Mouse (Mus musculus) kidney, adult 9 months (tissue): Measurements from ENCODE around the gene Sec24a.
"Not testable (repeated sequence)": the region's sequence is repeated elsewhere in the genome, so short reads cannot be mapped to it uniquely, and the experiment has no call there.

Experiments
- DNase-seq: peaks from one replicate; pipeline ENCODE4 v3.0.0; 2022

The Sec24a gene

DNA sequence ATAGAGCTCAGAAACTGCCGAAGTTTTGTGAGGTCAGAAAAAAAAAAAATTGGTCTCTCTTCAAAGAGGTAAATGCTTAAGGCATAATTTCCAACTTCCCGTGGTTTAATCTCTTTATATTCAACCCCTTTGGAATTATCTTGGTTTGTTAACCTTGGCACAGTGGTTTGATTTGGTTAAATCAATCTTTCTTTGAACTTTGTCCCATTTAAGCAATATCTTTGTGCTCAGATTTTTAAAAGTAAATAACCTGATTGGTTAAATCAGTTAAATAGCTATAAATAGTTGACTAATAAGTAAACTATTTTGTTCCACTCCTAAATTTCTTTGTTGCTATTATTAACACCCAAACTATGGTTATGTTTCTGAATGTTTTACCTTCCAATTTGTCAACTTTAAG is 4.2 kb downstream of the Sec24a start:
- no peak for DNase-seq

GRCm38 (mm10) chr11:51758207-51758606 is 5.2 kb downstream of the Sec24a start:
- not testable (repeated sequence) for DNase-seq

GRCm38 (mm10) chr11:51757625-51758024 is 5.8 kb downstream of the Sec24a start:
- no peak for DNase-seq

GRCm38 (mm10) chr11:51757023-51757422 is 6.4 kb downstream of the Sec24a start:
- no peak for DNase-seq

- peak; percentile 96 for DNase-seq
Observed at GRCm38 (mm10) chr11:51756352-51756771, 7.1 kb downstream of the Sec24a start.

GRCm38 (mm10) chr11:51755621-51756311 is 7.7 kb downstream of the Sec24a start:
- peak; percentile 55 for DNase-seq

DNA sequence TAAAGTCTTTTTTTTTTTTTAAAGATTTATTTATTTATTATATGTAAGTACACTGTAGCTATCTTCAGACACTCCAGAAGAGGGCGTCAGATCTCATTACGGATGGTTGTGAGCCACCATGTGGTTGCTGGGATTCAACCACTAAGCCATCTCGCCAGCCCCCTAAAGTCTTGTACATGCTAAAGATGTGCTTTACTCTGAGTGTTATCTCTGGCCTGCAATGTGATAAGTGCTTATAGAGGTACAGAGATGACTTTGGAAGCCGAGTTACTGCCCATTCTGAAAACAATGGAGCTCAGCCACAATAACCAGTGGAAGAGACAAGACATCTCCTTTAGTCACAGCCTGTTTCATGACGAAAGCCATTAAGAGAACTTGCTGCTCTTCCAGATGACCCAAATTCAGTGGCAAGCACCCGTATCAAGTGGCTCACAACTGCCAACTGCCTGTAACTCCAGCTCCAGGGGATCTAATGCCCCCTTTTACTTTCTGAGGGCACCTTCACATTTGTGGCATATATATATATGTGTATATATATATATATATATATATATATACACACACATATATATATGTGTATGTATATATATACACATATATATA is 11.7 kb downstream of the Sec24a start:
- DNase-seq: not testable (repeated sequence)

GRCm38 (mm10) chr11:51746096-51746495 is 17.3 kb downstream of the Sec24a start:
- no peak for DNase-seq

DNA sequence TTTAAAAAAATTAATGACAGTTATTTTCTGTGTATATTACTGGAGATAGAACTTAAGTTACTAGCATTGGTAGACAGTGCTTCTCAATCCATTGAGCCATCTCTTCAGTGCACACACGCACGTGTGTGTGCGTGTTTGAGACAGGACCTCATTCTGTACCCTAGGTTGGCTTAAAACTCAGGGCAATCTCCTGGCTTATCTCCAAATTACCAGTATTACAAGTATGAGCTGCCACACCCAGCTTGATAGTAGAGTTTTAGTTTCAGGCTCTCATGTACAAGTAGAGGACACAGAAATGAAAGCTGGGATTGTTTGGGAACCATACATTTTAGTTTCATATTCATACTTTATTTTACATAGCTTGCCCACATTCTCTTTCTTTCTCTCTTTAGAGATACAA is 22.7 kb downstream of the Sec24a start:
- DNase-seq: no peak

GRCm38 (mm10) chr11:51738651-51739403 is 24.6 kb downstream of the Sec24a start:
- DNase-seq: no peak

- DNase-seq: not testable (repeated sequence)
Observed at GRCm38 (mm10) chr11:51734218-51734617, 29.2 kb downstream of the Sec24a start.

DNA sequence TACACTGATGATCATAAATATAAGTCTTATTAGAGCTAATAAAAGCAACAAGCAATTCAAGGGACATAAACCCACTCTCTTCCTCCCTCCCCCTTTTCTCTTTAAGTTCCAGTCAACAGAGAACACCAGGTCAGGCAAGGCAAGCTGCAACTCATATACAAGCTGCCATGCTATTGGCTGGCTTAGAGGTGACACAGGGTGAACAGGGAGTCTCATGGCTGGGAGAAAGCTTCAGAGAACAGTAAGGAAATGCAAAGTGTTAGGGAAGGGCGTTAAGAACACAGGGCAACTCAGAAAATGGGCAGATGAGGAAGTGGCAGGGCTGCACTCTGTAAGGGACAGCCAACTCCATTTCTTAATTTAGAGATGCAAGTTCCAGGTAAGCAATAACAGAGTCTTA is 30.6 kb downstream of the Sec24a start:
- DNase-seq: no peak

GRCm38 (mm10) chr11:51721066-51721465 is 42.4 kb downstream of the Sec24a start:
- DNase-seq: no peak

GRCm38 (mm10) chr11:51707080-51707479 is 56.4 kb downstream of the Sec24a start:
- no peak for DNase-seq

DNA sequence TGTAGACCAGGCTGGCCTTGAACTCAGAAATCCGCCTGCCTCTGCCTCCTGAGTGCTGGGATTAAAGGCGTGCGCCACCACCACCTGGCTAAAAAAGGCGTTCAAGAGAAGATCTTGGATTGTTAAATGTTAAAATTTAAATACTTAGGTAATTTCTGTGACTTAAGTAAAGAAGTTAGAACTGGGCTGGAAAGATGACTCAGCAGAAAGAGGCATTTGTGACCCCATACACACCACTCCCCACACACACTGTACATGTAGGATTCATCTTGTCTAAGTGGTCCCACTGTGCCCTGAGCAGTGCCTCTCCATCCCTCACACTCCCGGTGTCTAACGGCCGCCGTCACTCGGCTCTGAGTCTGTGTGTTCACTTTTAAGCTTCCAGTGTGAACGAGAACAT is 57.0 kb downstream of the Sec24a start:
- DNase-seq: no peak

DNA sequence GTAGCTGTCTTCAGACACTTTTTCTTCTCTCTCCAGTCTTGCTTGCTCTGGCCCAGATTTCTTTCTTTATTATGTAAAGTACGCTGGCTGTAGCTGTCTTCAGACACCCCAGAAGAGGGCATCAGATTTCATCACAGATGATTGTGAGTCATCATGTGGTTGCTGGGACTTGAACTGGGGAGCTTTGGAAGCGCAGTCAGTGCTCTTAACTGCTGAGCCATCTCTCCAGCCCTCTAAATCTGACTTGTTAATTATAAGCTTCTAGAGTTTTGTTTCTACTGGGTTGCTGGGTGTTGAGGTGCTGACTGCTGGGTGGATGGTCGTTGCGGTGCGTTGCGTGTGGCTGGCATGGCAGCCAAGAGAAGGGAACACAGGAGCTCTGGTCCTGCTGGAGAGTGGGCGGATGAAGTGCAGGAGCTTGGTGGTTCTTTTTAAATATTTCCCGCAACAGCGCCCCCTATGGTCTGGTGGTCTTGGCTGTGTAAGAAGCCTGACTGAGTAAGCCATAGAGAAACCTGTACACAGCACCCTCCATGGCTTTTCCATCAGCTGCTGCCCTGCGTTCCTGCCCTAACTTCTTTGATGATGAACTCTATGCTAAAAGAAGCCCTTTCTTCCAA is 59.9 kb downstream of the Sec24a start:
- DNase-seq: peak; percentile 30

- no peak for DNase-seq
Observed at GRCm38 (mm10) chr11:51702831-51703230, 60.6 kb downstream of the Sec24a start.

DNA sequence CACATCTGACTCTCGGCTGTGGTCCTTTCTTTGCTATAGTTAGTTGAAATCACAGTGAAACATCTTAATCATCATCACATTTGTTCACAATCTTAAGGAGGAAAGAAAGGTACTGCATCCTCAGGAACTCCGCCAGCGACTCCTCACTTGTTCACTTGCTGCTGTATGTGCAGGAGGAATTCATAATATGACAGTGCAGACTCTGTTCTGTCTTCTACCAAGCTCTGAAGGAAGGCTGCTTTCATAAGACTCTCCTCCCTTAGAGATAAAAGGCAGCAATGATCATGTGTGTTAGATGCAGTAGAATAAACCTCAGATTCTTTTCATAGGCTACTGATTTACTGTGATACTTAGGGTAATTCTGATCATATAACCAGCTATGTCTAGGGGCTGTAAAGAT is 68.5 kb downstream of the Sec24a start:
- no peak for DNase-seq

DNA sequence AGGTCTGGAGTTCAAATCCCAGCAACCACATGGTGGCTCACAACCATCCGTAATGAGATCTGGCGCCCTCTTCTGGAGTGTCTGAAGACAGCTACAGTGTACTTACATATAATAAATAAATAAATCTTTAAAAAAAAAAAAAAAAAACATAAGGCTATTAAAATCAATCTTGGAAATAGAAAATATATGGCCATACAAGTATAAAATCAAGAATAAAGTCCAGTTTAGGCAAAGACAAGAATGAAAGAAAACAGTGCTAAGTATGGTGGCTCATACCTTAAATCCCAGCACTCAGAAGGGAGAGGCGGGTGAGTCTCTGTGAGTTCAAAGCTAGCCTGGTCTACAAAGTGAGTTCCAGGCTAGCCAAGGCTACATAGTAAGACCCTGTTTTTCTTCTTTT is 72.8 kb downstream of the Sec24a start:
- DNase-seq: not testable (repeated sequence)

DNA sequence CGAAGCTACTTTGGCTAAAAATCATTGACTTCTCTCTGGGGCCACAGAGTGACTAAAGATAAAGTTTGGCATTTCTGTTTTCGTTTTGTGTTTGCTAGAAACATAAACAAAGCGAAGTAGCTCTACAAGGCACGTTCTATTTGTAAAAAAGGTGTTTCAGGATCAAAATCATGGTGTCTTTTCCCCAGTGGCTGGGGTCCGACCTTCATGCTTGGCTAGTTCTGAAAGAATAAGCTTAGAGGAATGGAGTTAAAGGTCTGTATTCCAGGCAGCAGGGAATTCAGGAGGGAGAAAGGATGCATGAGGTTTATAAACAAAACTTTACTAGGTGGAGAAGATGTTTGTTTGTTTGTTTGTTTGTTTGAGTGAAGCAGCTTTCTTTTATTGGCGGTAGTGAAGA is 74.1 kb downstream of the Sec24a start:
- DNase-seq: no peak

- peak; percentile 100 for DNase-seq
Observed at GRCm38 (mm10) chr11:51688330-51689328, 74.8 kb downstream of the Sec24a start, which contains the start of gene 0610009B22Rik. Gene 0610009B22Rik, minus strand, starts transcription at chr11:51688874.

DNA sequence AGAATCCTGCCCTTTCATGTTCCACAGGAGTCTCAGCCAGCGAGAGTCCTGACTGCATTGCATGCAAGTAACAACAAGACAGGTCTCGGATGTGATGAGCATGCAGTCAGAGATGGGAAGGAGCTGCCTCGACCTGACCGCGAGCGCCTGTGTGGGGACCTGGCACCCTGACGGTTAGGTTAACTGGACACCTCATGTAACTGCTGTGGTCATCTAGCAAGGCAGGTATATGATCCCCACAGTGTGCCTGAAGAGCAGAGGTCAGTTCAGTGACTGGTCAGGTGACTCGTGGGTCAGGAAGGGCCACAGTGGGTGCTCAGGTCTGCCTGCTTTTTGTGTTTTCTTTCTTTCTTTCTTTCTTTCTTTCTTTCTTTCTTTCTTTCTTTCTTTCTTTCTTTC is 81.5 kb downstream of the Sec24a start:
- DNase-seq: no peak
